Mouse (Mus musculus): ENCODE data around the gene Amacr. TPM values are rescaled to one million over a fixed set of nuclear protein-coding genes. Genes with fewer than 3 reads are reported as not detected.

Amacr gene
- total RNA-seq, 2 experiments from 2014 or later, result 2.0 to 2.8 TPM

Other genes starting within 250 kb of the Amacr start
- not detected in 2 replicates for gene C1qtnf3, start 29.4 kb upstream of the Amacr start, total RNA-seq (2015)
- gene C1qtnf3, start 29.4 kb upstream of the Amacr start, total RNA-seq (2017), result not detected in 2 replicates
- gene Slc45a2, start 19.0 kb downstream of the Amacr start, total RNA-seq (2015), result not detected in 2 replicates
- not detected in 2 replicates for gene Slc45a2, start 19.0 kb downstream of the Amacr start, total RNA-seq (2017)
- not detected in 2 replicates for gene Rxfp3, start 56.2 kb downstream of the Amacr start, total RNA-seq (2015)
- gene Rxfp3, start 56.2 kb downstream of the Amacr start, total RNA-seq (2017), result not detected in 2 replicates
- 0.02 and 0.05 TPM in 2 replicates for gene Adamts12, start 83.0 kb downstream of the Amacr start, total RNA-seq (2015)
- gene Adamts12, start 83.0 kb downstream of the Amacr start, total RNA-seq (2017), result 0.41 TPM in 1 of 2 replicates, not detected in the other